Mouse (Mus musculus) kidney, postnatal 0 days (tissue): Measurements from ENCODE around the gene Pld5. TPM values are rescaled to one million over a fixed set of nuclear protein-coding genes. Genes with fewer than 3 reads are reported as not detected.

Experiments
- ATAC-seq: fragments of 200-750 bp; cut with Nextera tagmentation; replicated peaks from 2 replicates; pipeline ENCODE4 v1.8.0; 2017; ENCODE audit warnings: low read depth, moderate number of reproducible peaks, moderate TSS enrichment, moderate library complexity; ENCODE audit not compliant: low FRiP score
- DNase-seq: peaks from one replicate; pipeline ENCODE4 v3.0.0-alpha.2; 2016; ENCODE audit warnings: low spot score
- H3K27ac ChIP-seq: fragments of 300-500 bp; sonication (generic); 2 replicates; pipeline ENCODE4 v1.5.1; 2014; ENCODE audit warnings: mild to moderate bottlenecking
- H3K27me3 ChIP-seq: fragments of 300-500 bp; sonication (generic); 2 replicates; pipeline ENCODE4 v1.6.1; 2014; ENCODE audit warnings: low read length, mixed read lengths; ENCODE audit not compliant: insufficient read depth
- H3K36me3 ChIP-seq: fragments of 300-500 bp; sonication (generic); 2 replicates; pipeline ENCODE4 v1.6.1; 2014; ENCODE audit warnings: low read length, mixed read lengths; ENCODE audit not compliant: insufficient read depth
- H3K4me1 ChIP-seq: fragments of 300-500 bp; sonication (generic); replicated peaks from 2 replicates; pipeline ENCODE4 v1.6.1; 2014; ENCODE audit warnings: antibody characterized with exemption, low read length, mixed read lengths; ENCODE audit not compliant: insufficient read depth
- H3K4me2 ChIP-seq: fragments of 300-500 bp; sonication (generic); 2 replicates; pipeline ENCODE4 v1.6.1; 2014; ENCODE audit warnings: mild to moderate bottlenecking, low read length, moderate library complexity, mixed read lengths
- H3K4me3 ChIP-seq: fragments of 300-500 bp; sonication (generic); replicated peaks from 2 replicates; pipeline ENCODE4 v1.5.1; 2014; ENCODE audit warnings: low read depth, low read length
- H3K9ac ChIP-seq: fragments of 300-500 bp; sonication (generic); 2 replicates; pipeline ENCODE4 v1.6.1; 2014; ENCODE audit warnings: low read depth, low read length
- H3K9me3 ChIP-seq: fragments of 300-500 bp; sonication (generic); replicated peaks from 2 replicates; pipeline ENCODE4 v1.6.1; 2016; ENCODE audit warnings: low read length, inconsistent platforms, mixed read lengths
- CTCF ChIP-seq: IDR thresholded peaks from 2 replicates; pipeline ENCODE4 v1.5.1; 2016; ENCODE audit warnings: antibody characterized with exemption, low read depth, mild to moderate bottlenecking, moderate library complexity
- WGBS: fragments of 180-500 bp; shearing (Covaris S2); extraction: QIAGEN DNeasy Blood & Tissue Kit; methylation state at CpG from one replicate; pipeline ENCODE4 v1.1.7; 2014; 5-methylcytosine and 5-hydroxymethylcytosine counted together
- polyA plus RNA-seq: library from polyadenylated mRNA; unstranded; fragments of >200 nt; fragmentation: Nextera tagmentation; extraction: Ambion mirVana; gene quantifications from 2 replicates; pipeline ENCODE4 v1.2.1, GENCODE M21; 2015

Pld5 gene
- polyA plus RNA-seq, 1 experiment from 2014 or later = 0.51 TPM

- H3K27ac ChIP-seq = no peak overlapping the region
- no peaks in the 10 kb centered on the region for H3K36me3 ChIP-seq
- no peaks in the 10 kb centered on the region for H3K27me3 ChIP-seq
- H3K4me2 ChIP-seq = no peak overlapping the region
- H3K4me3 ChIP-seq = no peak overlapping the region
- TF ChIP-seq CTCF = no peak
- ATAC-seq (no peak), DNase-seq (no peak)
- H3K9me3 ChIP-seq = no peaks in the 10 kb centered on the region
- no peaks in the 10 kb centered on the region for H3K4me1 ChIP-seq
- WGBS = 51% methylated on average over 5 of the region's 5 CpGs
- no peak overlapping the region for H3K9ac ChIP-seq
Measured at GRCm38 (mm10) chr1:176074526-176074925, 200.6 kb downstream of the Pld5 start.

GRCm38 (mm10) chr1:176065281-176065680 lies 209.8 kb downstream of the Pld5 start:
- TF ChIP-seq CTCF = no peak
- no peak overlapping the region for H3K4me2 ChIP-seq
- H3K36me3 ChIP-seq = no peaks in the 10 kb centered on the region
- no peak overlapping the region for H3K9ac ChIP-seq
- H3K4me1 ChIP-seq = no peaks in the 10 kb centered on the region
- H3K9me3 ChIP-seq = no peaks in the 10 kb centered on the region
- no peak overlapping the region for H3K4me3 ChIP-seq
- H3K27ac ChIP-seq = no peak overlapping the region
- H3K27me3 ChIP-seq = no peaks in the 10 kb centered on the region
- DNase-seq (peak; percentile 49), ATAC-seq (no peak)

GRCm38 (mm10) chr1:176064471-176064870 lies 210.6 kb downstream of the Pld5 start:
- H3K9ac ChIP-seq = no peak overlapping the region
- no peak for TF ChIP-seq CTCF
- H3K4me2 ChIP-seq = no peak overlapping the region
- H3K27me3 ChIP-seq = no peaks in the 10 kb centered on the region
- DNase-seq = no peak
- H3K4me1 ChIP-seq = no peaks in the 10 kb centered on the region
- H3K36me3 ChIP-seq = no peaks in the 10 kb centered on the region
- no peak for ATAC-seq
- no peaks in the 10 kb centered on the region for H3K9me3 ChIP-seq
- H3K4me3 ChIP-seq = no peak overlapping the region
- no peak overlapping the region for H3K27ac ChIP-seq

- Histone ChIP-seq H3K27me3 (no peaks in the 10 kb centered on the region), H3K4me3 (no peak overlapping the region), H3K4me1 (no peaks in the 10 kb centered on the region), H3K36me3 (no peaks in the 10 kb centered on the region), H3K27ac (no peak overlapping the region), H3K9me3 (no peaks in the 10 kb centered on the region), H3K9ac (no peak overlapping the region), H3K4me2 (no peak overlapping the region)
- no peak for TF ChIP-seq CTCF
- 43% methylated on average over 1 of the region's 1 CpGs for WGBS
- ATAC-seq (no peak), DNase-seq (peak; percentile 67)
Measured at GRCm38 (mm10) chr1:176053653-176054052, 221.5 kb downstream of the Pld5 start.

GRCm38 (mm10) chr1:176046995-176047394 lies 228.1 kb downstream of the Pld5 start:
- Histone ChIP-seq H3K9ac (no peak overlapping the region), H3K4me2 (no peak overlapping the region), H3K9me3 (no peaks in the 10 kb centered on the region), H3K36me3 (no peaks in the 10 kb centered on the region), H3K4me3 (no peak overlapping the region), H3K4me1 (no peaks in the 10 kb centered on the region), H3K27me3 (no peaks in the 10 kb centered on the region), H3K27ac (no peak overlapping the region)
- 42% methylated on average over 5 of the region's 5 CpGs for WGBS
- ATAC-seq = no peak
- TF ChIP-seq CTCF = no peak
- peak; percentile 8 for DNase-seq

- no peak; the same call in 1 of the 2 replicates for ATAC-seq
- no peak overlapping the region for H3K4me2 ChIP-seq
- WGBS = 86% methylated on average over 1 of the region's 1 CpGs
Measured at GRCm38 (mm10) chr1:176046375-176046774, 228.7 kb downstream of the Pld5 start.

GRCm38 (mm10) chr1:176043056-176043455 lies 232.1 kb downstream of the Pld5 start:
- H3K36me3 ChIP-seq = no peaks in the 10 kb centered on the region
- no peak overlapping the region for H3K27ac ChIP-seq
- no peak overlapping the region for H3K9ac ChIP-seq
- no peaks in the 10 kb centered on the region for H3K27me3 ChIP-seq
- no peak for ATAC-seq
- no peak overlapping the region for H3K4me3 ChIP-seq
- 70% methylated on average over 4 of the region's 4 CpGs for WGBS
- H3K4me1 ChIP-seq = no peaks in the 10 kb centered on the region
- TF ChIP-seq CTCF = no peak
- no peaks in the 10 kb centered on the region for H3K9me3 ChIP-seq
- no peak for DNase-seq
- H3K4me2 ChIP-seq = no peak overlapping the region

More at GRCm38 (mm10) chr1:176046375-176046774, 228.7 kb downstream of the Pld5 start:
- Histone ChIP-seq H3K27ac (no peak overlapping the region), H3K27me3 (no peaks in the 10 kb centered on the region), H3K9ac (no peak overlapping the region), H3K4me1 (no peaks in the 10 kb centered on the region), H3K9me3 (no peaks in the 10 kb centered on the region), H3K4me3 (no peak overlapping the region), H3K36me3 (no peaks in the 10 kb centered on the region)
- DNase-seq = no peak
- no peak for TF ChIP-seq CTCF
